Mouse (Mus musculus) ES-Bruce4 (cell line): ENCODE measurements around the gene E2f6. TPM values are rescaled to one million over a fixed set of nuclear protein-coding genes. Genes with fewer than 3 reads are reported as not detected.

Experiments
- H3K27ac ChIP-seq: 2 replicates; pipeline ENCODE4 v1.5.1; 2012; ENCODE audit warnings: low read length, inconsistent platforms; ENCODE audit not compliant: insufficient read depth
- H3K27me3 ChIP-seq: 2 replicates; pipeline ENCODE4 v1.6.1; 2012; ENCODE audit warnings: mild to moderate bottlenecking, low read length, inconsistent platforms; ENCODE audit not compliant: control insufficient read depth, poor library complexity, insufficient read depth, severe bottlenecking
- H3K36me3 ChIP-seq: 2 replicates; pipeline ENCODE4 v1.6.1; 2012; ENCODE audit warnings: inconsistent platforms, mild to moderate bottlenecking, low read length, moderate library complexity; ENCODE audit not compliant: control insufficient read depth, poor library complexity, insufficient read depth, severe bottlenecking
- H3K4me1 ChIP-seq: one replicate; pipeline ENCODE4 v1.8.1; 2011; ENCODE audit warnings: low read length; ENCODE audit not compliant: control insufficient read depth, insufficient read depth
- H3K4me3 ChIP-seq: 2 replicates; pipeline ENCODE4 v1.5.1; 2011; ENCODE audit warnings: low read depth, mild to moderate bottlenecking, low read length
- H3K9ac ChIP-seq: 2 replicates; pipeline ENCODE4 v1.6.1; 2012; ENCODE audit warnings: low read depth, mild to moderate bottlenecking, inconsistent platforms; ENCODE audit not compliant: poor library complexity, severe bottlenecking
- H3K9me3 ChIP-seq: replicated peaks from 2 replicates; pipeline ENCODE4 v1.6.1; 2012; ENCODE audit warnings: mild to moderate bottlenecking, low read length, inconsistent platforms; ENCODE audit not compliant: control insufficient read depth, poor library complexity, insufficient read depth, severe bottlenecking
- CTCF ChIP-seq: IDR thresholded peaks from one replicate; pipeline ENCODE4 v1.8.1; 2011; ENCODE audit warnings: low read depth, low read length
- EP300 ChIP-seq: IDR thresholded peaks from 2 replicates; pipeline ENCODE4 v1.6.1; 2011; ENCODE audit warnings: low read depth, low read length; ENCODE audit not compliant: insufficient read depth
- POLR2A ChIP-seq: IDR thresholded peaks from one replicate; pipeline ENCODE4 v1.8.1; 2011; ENCODE audit warnings: low read length; ENCODE audit not compliant: insufficient read depth
- polyA plus RNA-seq: library from polyadenylated mRNA; stranded (reverse); fragments of >200 nt; gene quantifications from 2 replicates; pipeline ENCODE4 v1.2.4, GENCODE M21; 2011; ENCODE audit warnings: low read depth; ENCODE audit not compliant: missing spikeins, insufficient read depth, insufficient read length

E2f6 gene
- polyA plus RNA-seq, 1 experiment, result 22.2 TPM

GRCm38 (mm10) chr12:16781034-16781746, 29.6 kb upstream of the E2f6 start:
- Histone ChIP-seq H3K27me3 (no peaks in the 10 kb centered on the region), H3K36me3 (no peaks in the 10 kb centered on the region), H3K9me3 (no peaks in the 10 kb centered on the region), H3K9ac (no peak overlapping the region), H3K27ac (no peak overlapping the region), H3K4me3 (no peak overlapping the region), H3K4me1 (no peaks in the 10 kb centered on the region)
- no peak for TF ChIP-seq EP300
- TF ChIP-seq POLR2A, result no peak
- TF ChIP-seq CTCF, result no peak

GRCm38 (mm10) chr12:16788600-16788999, 22.2 kb upstream of the E2f6 start:
- Histone ChIP-seq H3K9ac (no peak overlapping the region), H3K4me1 (no peaks in the 10 kb centered on the region), H3K4me3 (no peak overlapping the region), H3K27ac (no peak overlapping the region), H3K36me3 (no peaks in the 10 kb centered on the region), H3K9me3 (no peaks in the 10 kb centered on the region), H3K27me3 (no peaks in the 10 kb centered on the region)
- TF ChIP-seq POLR2A, result no peak
- TF ChIP-seq CTCF, result no peak
- no peak for TF ChIP-seq EP300

DNA sequence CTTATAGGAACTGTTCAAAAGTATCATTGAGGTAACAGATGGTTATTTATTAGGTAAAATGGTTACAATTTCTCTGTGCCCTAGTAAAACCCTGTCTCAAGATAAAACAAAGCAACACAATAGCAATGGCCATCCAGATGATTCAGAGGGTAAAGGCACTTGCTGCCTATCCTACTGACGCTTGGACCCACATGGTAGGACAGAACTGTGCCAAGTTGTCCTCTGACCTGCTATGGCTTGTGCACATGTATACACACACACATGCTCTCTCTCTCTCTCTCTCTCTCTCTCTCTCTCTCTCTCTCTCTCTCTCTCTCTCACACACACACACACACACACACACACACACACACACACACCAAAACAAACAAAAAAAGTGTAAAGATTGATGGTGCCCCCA, 21.6 kb upstream of the E2f6 start:
- Histone ChIP-seq H3K27me3 (no peaks in the 10 kb centered on the region), H3K9ac (no peak overlapping the region), H3K36me3 (no peaks in the 10 kb centered on the region), H3K27ac (no peak overlapping the region), H3K4me3 (no peak overlapping the region), H3K4me1 (no peaks in the 10 kb centered on the region), H3K9me3 (no peaks in the 10 kb centered on the region)
- TF ChIP-seq EP300 (no peak), CTCF (no peak), POLR2A (no peak)

DNA sequence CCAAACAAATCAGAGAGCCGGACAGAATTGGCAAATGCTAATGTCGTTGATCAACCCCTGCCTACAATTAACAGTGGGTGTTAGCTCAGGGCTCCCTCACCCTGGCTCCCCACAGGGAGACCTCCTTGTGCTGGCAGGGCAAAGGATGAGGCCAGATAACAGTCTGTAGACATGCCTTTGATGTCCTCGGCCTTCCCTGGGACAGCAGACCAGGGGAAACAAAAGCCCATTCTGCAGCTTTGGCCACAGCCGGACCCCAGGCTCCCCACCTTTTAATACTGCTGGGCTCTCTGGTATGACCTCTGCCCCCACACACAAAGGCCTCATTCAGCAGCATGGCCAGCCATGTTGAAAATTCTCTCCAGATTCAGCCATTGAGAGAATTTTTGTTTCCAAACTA, 21.0 kb upstream of the E2f6 start:
- no peaks in the 10 kb centered on the region for H3K27me3 ChIP-seq
- TF ChIP-seq POLR2A, result no peak
- no peak for TF ChIP-seq EP300
- no peak for TF ChIP-seq CTCF
- H3K36me3 ChIP-seq, result no peaks in the 10 kb centered on the region
- H3K4me3 ChIP-seq, result no peak overlapping the region
- H3K4me1 ChIP-seq, result no peaks in the 10 kb centered on the region
- H3K9ac ChIP-seq, result no peak overlapping the region
- H3K27ac ChIP-seq, result no peak overlapping the region
- H3K9me3 ChIP-seq, result no peaks in the 10 kb centered on the region

DNA sequence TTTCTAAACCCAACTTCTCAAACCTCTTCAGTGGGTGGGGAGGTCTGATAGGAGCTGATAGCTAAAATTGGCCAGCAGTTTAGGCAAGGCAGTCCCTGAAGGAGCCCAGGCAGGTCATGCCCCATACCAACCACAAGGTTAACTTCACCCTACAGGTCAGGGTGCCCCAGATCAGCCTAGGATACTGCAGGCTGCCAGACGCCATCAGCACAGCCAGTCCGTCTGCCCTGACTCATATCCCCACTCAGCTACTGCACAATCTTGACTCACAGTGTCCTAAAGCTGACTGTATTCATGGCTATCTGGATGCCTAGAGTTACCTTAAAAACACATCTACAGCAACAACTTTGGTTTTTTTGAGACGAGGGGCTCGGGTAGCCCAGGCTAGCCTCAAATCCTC, 20.3 kb upstream of the E2f6 start:
- TF ChIP-seq CTCF (no peak), EP300 (no peak), POLR2A (no peak)
- Histone ChIP-seq H3K9ac (no peak overlapping the region), H3K27ac (no peak overlapping the region), H3K4me1 (no peaks in the 10 kb centered on the region), H3K9me3 (no peaks in the 10 kb centered on the region), H3K27me3 (no peaks in the 10 kb centered on the region), H3K4me3 (no peak overlapping the region), H3K36me3 (no peaks in the 10 kb centered on the region)

DNA sequence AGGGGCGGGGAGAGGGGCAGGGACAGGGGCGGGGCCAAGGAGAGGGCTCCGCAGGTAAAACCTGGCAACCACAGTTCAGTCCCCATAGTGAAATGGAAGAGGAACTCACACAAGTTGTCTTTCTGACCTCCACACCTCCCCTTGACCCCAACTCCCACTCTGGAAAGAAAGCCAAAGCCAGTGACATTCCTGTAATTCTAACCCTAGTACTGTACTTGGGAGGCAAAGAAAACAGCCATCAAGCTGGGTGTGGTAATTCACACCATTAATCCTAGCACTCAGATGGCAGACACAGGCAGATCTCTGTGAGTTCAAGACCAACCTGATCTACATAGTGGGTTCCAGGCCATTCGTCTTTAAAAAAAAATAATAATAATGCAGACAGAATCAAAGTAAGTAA, 17.4 kb upstream of the E2f6 start:
- Histone ChIP-seq H3K4me1 (no peaks in the 10 kb centered on the region), H3K9ac (no peak overlapping the region), H3K36me3 (no peaks in the 10 kb centered on the region), H3K4me3 (no peak overlapping the region), H3K27ac (no peak overlapping the region), H3K9me3 (no peaks in the 10 kb centered on the region), H3K27me3 (0 out of 2 replicates have a peak, but pooled peaks cover 2% of the 10 kb centered on the region)
- TF ChIP-seq POLR2A (no peak), EP300 (no peak), CTCF (no peak)
